Mouse (Mus musculus): ENCODE measurements at regions not wholly inside any gene's neighbourhood (a gene's known extent, or its start where the extent isn't known, plus 50 kb on each side); places are given as distances from the start of the nearest gene placed in this dataset.

DNA sequence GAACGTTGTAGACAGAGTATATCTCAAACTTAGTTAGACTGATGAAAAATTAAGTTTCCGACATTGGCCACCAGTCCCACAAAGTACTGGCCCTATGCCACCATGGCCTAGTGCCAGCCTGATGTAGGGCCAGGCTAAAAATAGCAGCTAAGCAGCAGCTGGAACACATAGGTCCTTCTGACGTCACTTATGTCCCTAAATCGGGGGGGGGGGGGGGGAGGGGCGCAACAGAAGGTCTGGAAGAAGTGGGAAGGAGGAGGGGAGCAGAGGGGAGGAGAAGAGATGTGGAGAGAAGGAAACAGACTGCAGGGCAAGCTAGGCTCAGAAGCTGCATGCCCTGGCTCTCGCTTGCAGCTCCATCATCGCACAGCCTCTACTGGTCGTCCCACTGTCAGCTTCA, 164.7 kb upstream of the Smim15 start:
- DNase-seq (ENCODE audit: low read depth): no peak

- DNase-seq (ENCODE audit: low read depth): no peak
These were observed 165.3 kb upstream of the Smim15 start for GRCm38 (mm10) chr13:107878980-107879379.

GRCm38 (mm10) chr13:107873244-107873667, 171.0 kb upstream of the Smim15 start:
- no peak for DNase-seq (ENCODE audit: low read depth)

- DNase-seq (ENCODE audit: low read depth): no peak
These were observed 171.7 kb upstream of the Smim15 start for GRCm38 (mm10) chr13:107872574-107872973.

DNA sequence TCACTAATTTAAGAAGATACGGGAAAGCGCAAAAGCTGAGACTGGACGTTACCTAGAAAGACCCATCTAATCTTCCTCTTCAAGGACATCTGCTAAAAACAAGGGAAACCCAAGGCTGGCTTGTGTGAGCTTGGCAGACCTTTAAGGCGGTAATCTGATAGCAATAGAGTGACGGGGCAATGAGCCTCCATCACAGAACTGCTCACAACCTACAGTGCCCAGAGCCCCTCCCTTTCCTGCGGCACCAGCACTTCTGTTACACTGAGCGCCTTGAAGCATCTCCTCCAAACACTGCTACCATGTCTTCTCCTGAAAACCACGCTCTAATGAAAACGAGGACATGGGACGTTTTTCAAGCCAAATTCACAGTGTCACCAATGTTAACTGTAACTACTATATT, 172.1 kb upstream of the Smim15 start:
- no peak for DNase-seq (ENCODE audit: low read depth)

DNA sequence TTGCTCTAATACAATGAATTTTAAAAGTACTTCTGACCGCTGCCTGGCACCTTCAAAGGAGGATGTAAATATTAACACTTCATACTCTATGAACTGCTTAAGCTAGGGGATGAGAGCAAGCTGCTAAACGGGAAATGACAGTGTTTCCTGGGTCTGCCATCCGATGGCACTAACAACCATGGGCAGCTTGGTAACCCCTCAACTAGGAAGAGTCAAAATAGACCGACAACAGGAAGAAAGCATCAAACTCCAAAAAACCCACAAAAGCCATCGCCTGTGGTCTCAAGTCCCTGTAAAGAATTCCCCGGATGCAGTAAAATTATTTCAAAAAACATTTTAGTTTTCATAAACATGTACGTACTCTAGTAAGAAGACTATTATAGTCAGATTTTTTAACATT, 175.3 kb upstream of the Smim15 start:
- no peak for DNase-seq (ENCODE audit: low read depth)

- no peak for DNase-seq (ENCODE audit: low read depth)
These were observed 177.4 kb upstream of the Smim15 start for GRCm38 (mm10) chr13:107866825-107867224.

- DNase-seq (ENCODE audit: low read depth): no peak
These were observed 181.2 kb upstream of the Smim15 start for GRCm38 (mm10) chr13:107862793-107863654.

GRCm38 (mm10) chr13:107861384-107862134, 182.7 kb upstream of the Smim15 start:
- no peak for DNase-seq (ENCODE audit: low read depth)

GRCm38 (mm10) chr13:107857043-107857755, 187.0 kb upstream of the Smim15 start:
- DNase-seq (ENCODE audit: low read depth): peak; percentile 79

GRCm38 (mm10) chr13:107850907-107851560, 193.2 kb upstream of the Smim15 start:
- DNase-seq (ENCODE audit: low read depth): no peak

DNA sequence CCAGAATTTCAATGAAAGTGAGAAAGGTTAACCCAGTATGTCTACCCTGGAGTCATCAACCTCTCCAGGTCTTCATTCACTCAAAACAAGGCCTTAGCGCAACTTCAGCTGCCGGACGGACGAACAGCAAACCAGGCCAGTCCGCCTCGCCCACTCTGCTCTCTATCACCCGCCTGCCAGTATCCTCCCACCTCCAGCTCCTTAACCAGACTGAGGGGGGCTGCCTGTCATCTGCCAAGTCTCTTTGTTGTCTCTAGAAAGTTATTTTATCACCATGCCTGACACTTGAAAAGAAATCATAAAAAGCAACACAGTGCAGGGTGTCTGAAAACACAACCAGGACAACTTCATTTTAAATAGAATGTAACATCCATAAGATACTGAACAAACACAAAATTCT, 195.4 kb upstream of the Smim15 start:
- DNase-seq (ENCODE audit: low read depth): no peak

- no peak for DNase-seq (ENCODE audit: low read depth)
These were observed 196.8 kb upstream of the Smim15 start for GRCm38 (mm10) chr13:107847179-107848012.

GRCm38 (mm10) chr13:107846621-107847178, 197.5 kb upstream of the Smim15 start:
- no peak for DNase-seq (ENCODE audit: low read depth)

- no peak for DNase-seq (ENCODE audit: low read depth)
These were observed 198.4 kb upstream of the Smim15 start for GRCm38 (mm10) chr13:107845838-107846237.

- DNase-seq (ENCODE audit: low read depth): no peak
These were observed 200.2 kb upstream of the Smim15 start for GRCm38 (mm10) chr13:107844085-107844484.

- no peak for DNase-seq (ENCODE audit: low read depth)
These were observed 206.0 kb upstream of the Smim15 start for GRCm38 (mm10) chr13:107838126-107838715.

DNA sequence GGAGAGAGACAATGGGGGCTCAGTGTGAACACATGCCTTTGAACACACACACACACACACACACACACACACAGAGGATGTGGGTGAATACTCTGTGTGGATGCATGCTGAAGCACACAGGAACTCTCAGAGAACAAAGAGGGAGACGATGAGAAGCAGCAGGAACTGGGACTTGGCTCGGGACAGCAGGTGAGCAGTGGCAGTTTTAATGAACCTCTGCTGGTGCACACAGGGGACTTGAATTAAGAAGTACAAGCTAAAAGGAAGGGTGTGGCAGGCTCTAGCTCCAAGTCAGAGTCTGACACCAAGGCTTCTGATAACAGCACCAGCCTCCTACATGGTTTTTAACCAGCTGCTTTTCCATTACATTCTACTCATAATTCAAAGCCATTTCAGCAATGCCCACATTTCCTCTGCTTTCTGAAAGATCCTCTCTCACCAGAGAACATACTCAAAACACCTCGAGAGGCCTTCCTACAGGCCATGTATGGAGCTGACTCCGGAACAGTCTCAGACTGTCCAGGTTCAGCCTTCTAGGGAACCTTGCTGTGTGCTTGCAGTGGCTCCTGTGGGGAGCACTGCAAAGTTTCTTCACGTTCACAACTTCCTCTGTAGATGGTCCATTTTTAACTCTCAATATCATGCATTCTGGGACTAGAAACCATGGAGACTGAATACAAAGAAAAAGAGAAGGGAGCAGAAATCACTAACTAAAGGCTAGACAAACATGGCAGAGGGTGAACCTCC, 206.9 kb upstream of the Smim15 start:
- peak; percentile 34 for DNase-seq (ENCODE audit: low read depth)

DNA sequence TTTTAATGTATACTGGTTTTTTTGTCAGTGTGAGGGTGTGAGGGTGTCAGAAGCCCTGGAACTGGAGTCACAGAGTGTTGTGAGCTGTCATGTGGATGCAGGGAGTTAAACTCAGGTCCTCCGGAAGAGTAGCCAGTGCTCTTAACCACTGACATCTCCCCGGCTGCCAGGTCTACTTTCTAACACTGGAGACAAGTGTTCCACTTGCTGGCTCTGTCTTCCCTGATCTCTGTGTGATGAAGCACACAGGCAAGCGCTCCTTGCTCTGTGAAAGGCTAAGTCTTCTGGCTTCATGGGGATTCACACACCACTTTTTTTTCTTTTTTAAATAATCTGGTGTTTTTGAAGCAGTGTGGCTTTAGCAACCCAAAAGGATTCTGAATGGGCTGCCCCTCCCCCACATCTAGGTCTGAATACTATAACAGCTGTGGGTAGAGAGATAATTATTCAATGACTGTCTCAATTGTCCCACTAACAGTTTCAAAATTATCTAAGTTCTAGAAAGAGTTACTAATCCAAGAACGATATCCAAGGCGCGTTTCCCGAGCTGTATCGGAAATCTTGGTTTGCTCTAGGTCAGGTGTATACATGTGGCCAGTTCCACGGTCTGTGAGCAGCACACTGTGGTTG, 208.4 kb upstream of the Smim15 start:
- DNase-seq (ENCODE audit: low read depth): no peak

Measured in induced T-regulatory cell, adult 2 months (primary cell).